Mouse (Mus musculus) left cerebral cortex, postnatal 36 days (tissue): ENCODE results near the gene Sgsm2. TPM values are rescaled to one million over a fixed set of nuclear protein-coding genes. Genes with fewer than 3 reads are reported as not detected.
"Not testable (repeated sequence)": the region's sequence is repeated elsewhere in the genome, so short reads cannot be mapped to it uniquely, and the experiment has no call there.

Experiments
- DNase-seq, 2 experiments: peaks; one replicate each; pipeline ENCODE4 v3.0.0; 2021 to 2022; ENCODE audit warnings: low spot score in 2 of 2, mixed read lengths in 1 of 2
- intact Hi-C: fragments of 180-260 bp; cut with DNase I; formaldehyde crosslinking; loops from one replicate; pipeline ENCODE4 v1.15.1; 2025
- total RNA-seq, 2 experiments: library from RNA; stranded (reverse); gene quantifications; 2 replicates each; pipeline ENCODE4 v1.2.3; 2021

Sgsm2 gene
- total RNA-seq, 2 experiments from 2014 or later = 80.2 to 81.6 TPM

GRCm38 (mm10) chr11:74832503-74833143, 64.2 kb downstream of the Sgsm2 start:
- DNase-seq = peak; percentile 52 to 68
- intact Hi-C loops = loop anchor here (5.0 to 10.0 kb wide), 3 partner anchors 110 to 342 kb away; partner anchors contain the start of genes Ovca2 and Pafah1b1

GRCm38 (mm10) chr11:74831606-74832451, 65.0 kb downstream of the Sgsm2 start:
- intact Hi-C loops = loop anchor here (5.0 to 10.0 kb wide), 3 partner anchors 110 to 343 kb away; partner anchors contain the start of genes Ovca2 and Pafah1b1
- DNase-seq = peak; percentile 98

- intact Hi-C loops = loop anchor here (5.0 to 10.0 kb wide), 3 partner anchors 109 to 344 kb away; partner anchors contain the start of genes Ovca2 and Pafah1b1
- peak in 1 of 2 experiments; percentile 53 for DNase-seq
These were observed 65.7 kb downstream of the Sgsm2 start for GRCm38 (mm10) chr11:74831191-74831605.

- DNase-seq = peak; percentile 99
- intact Hi-C loops = loop anchor here (1.0 to 10.0 kb wide), 4 partner anchors 8 to 344 kb away; partner anchors contain the start of genes Ovca2 and Pafah1b1
These were observed 66.4 kb downstream of the Sgsm2 start, which contains the start of gene Mnt for GRCm38 (mm10) chr11:74830256-74831161. Gene Mnt, plus strand, starts transcription at chr11:74830920.

- peak in 1 of 2 experiments; percentile 65 for DNase-seq
- intact Hi-C loops = loop anchor here (1.0 to 10.0 kb wide), 4 partner anchors 8 to 345 kb away; partner anchors contain the start of genes Ovca2 and Pafah1b1
These were observed 67.0 kb downstream of the Sgsm2 start for GRCm38 (mm10) chr11:74829812-74830211.

GRCm38 (mm10) chr11:74828965-74829550, 67.8 kb downstream of the Sgsm2 start:
- no peak for DNase-seq
- intact Hi-C loops = no loop called here

- DNase-seq = no peak
- intact Hi-C loops = no loop called here
These were observed 68.4 kb downstream of the Sgsm2 start for GRCm38 (mm10) chr11:74828404-74828931.

- DNase-seq = no peak
- intact Hi-C loops = no loop called here
These were observed 69.0 kb downstream of the Sgsm2 start for GRCm38 (mm10) chr11:74827791-74828403.

- intact Hi-C loops = no loop called here
- no peak for DNase-seq
These were observed 70.2 kb downstream of the Sgsm2 start for GRCm38 (mm10) chr11:74826702-74827101.

GRCm38 (mm10) chr11:74826151-74826550, 70.7 kb downstream of the Sgsm2 start:
- DNase-seq = no peak
- intact Hi-C loops = no loop called here

GRCm38 (mm10) chr11:74822746-74823440, 74.0 kb downstream of the Sgsm2 start:
- intact Hi-C loops = loop anchor here (2.0 kb wide), 1 partner anchor 26 kb away; no protein-coding TSS in a partner anchor
- DNase-seq = no peak

GRCm38 (mm10) chr11:74821463-74821862, 75.4 kb downstream of the Sgsm2 start:
- no peak for DNase-seq

GRCm38 (mm10) chr11:74820921-74821320, 75.9 kb downstream of the Sgsm2 start:
- intact Hi-C loops = no loop called here
- no peak for DNase-seq

More at GRCm38 (mm10) chr11:74821463-74821862, 75.4 kb downstream of the Sgsm2 start:
- intact Hi-C loops = no loop called here

- intact Hi-C loops = no loop called here
These were observed 81.1 kb downstream of the Sgsm2 start for GRCm38 (mm10) chr11:74815795-74816194.

GRCm38 (mm10) chr11:74811538-74811937, 85.3 kb downstream of the Sgsm2 start:
- no peak for DNase-seq
- intact Hi-C loops = no loop called here

More at GRCm38 (mm10) chr11:74815795-74816194, 81.1 kb downstream of the Sgsm2 start:
- DNase-seq = no peak

GRCm38 (mm10) chr11:74811027-74811426, 85.8 kb downstream of the Sgsm2 start:
- intact Hi-C loops, DNase-seq: not testable (repeated sequence)

- DNase-seq = no peak
- intact Hi-C loops = no loop called here
These were observed 86.7 kb downstream of the Sgsm2 start for GRCm38 (mm10) chr11:74810134-74810533.
